Mouse (Mus musculus) heart, embryonic 14.5 days (tissue): ENCODE measurements around the gene Ncam1. TPM values are rescaled to one million over a fixed set of nuclear protein-coding genes. Genes with fewer than 3 reads are reported as not detected.

Experiments
- ATAC-seq: fragments of 200-750 bp; cut with Nextera tagmentation; 2 replicates; pipeline ENCODE4 v1.8.0; 2017; ENCODE audit warnings: low read depth, moderate TSS enrichment; ENCODE audit not compliant: insufficient number of reproducible peaks, insufficient read depth, low FRiP score
- H3K27ac ChIP-seq, 2 experiments: fragments of 200-500 bp in 1 of 2; fragments of 300-500 bp in 1 of 2; sonication (generic) in 1 of 2; replicated peaks in 1 of 2; 2 replicates each; pipeline ENCODE4 v1.5.1; 2012 to 2014; ENCODE audit warnings: low read depth in 2 of 2, low read length in 2 of 2, control low read depth in 1 of 2, mild to moderate bottlenecking in 1 of 2, mixed read lengths in 1 of 2; ENCODE audit not compliant: control insufficient read depth in 1 of 2, insufficient read depth in 1 of 2
- H3K27me3 ChIP-seq: fragments of 300-500 bp; sonication (generic); 2 replicates; pipeline ENCODE4 v1.6.1; 2014; ENCODE audit warnings: mild to moderate bottlenecking, low read length, control low read depth; ENCODE audit not compliant: control insufficient read depth, insufficient read depth
- H3K36me3 ChIP-seq: fragments of 300-500 bp; sonication (generic); 2 replicates; pipeline ENCODE4 v1.6.1; 2014; ENCODE audit warnings: mild to moderate bottlenecking, control low read depth, low read length, mixed read lengths; ENCODE audit not compliant: control insufficient read depth, insufficient read depth
- H3K4me1 ChIP-seq, 2 experiments: fragments of 200-500 bp in 1 of 2; fragments of 300-500 bp in 1 of 2; sonication (generic) in 1 of 2; 2 replicates each; pipeline ENCODE4 v1.6.1; 2012 to 2014; ENCODE audit warnings: low read length in 2 of 2, control low read depth in 1 of 2, mixed read lengths in 1 of 2; ENCODE audit not compliant: control insufficient read depth in 2 of 2, insufficient read depth in 2 of 2
- H3K4me2 ChIP-seq: fragments of 300-500 bp; sonication (generic); 2 replicates; pipeline ENCODE4 v1.6.1; 2014; ENCODE audit warnings: mild to moderate bottlenecking, low read length
- H3K4me3 ChIP-seq, 2 experiments: fragments of 200-500 bp in 1 of 2; fragments of 300-500 bp in 1 of 2; sonication (generic) in 1 of 2; 2 replicates each; pipeline ENCODE4 v1.5.1; 2012 to 2014; ENCODE audit warnings: low read length in 2 of 2, mild to moderate bottlenecking in 2 of 2, control low read depth in 1 of 2, low read depth in 1 of 2, moderate library complexity in 1 of 2; ENCODE audit not compliant: control insufficient read depth in 1 of 2, insufficient read depth in 1 of 2
- H3K9ac ChIP-seq: fragments of 300-500 bp; sonication (generic); 2 replicates; pipeline ENCODE4 v1.6.1; 2014; ENCODE audit warnings: mild to moderate bottlenecking, low read length
- H3K9me3 ChIP-seq: fragments of 300-500 bp; sonication (generic); 2 replicates; pipeline ENCODE4 v1.6.1; 2016; ENCODE audit warnings: low read length, control low read depth; ENCODE audit not compliant: control insufficient read depth
- WGBS: fragments of 180-500 bp; shearing (Covaris S2); extraction: QIAGEN DNeasy Blood & Tissue Kit; methylation state at CpG from one replicate; pipeline ENCODE4 v1.1.7; 2014; 5-methylcytosine and 5-hydroxymethylcytosine counted together
- polyA plus RNA-seq: library from polyadenylated mRNA; unstranded; fragments of >200 nt; fragmentation: Nextera tagmentation; extraction: Ambion mirVana; gene quantifications from 2 replicates; pipeline ENCODE4 v1.2.1, GENCODE M21; 2014

Ncam1 gene
- 104 and 117 TPM in 2 replicates for polyA plus RNA-seq

DNA sequence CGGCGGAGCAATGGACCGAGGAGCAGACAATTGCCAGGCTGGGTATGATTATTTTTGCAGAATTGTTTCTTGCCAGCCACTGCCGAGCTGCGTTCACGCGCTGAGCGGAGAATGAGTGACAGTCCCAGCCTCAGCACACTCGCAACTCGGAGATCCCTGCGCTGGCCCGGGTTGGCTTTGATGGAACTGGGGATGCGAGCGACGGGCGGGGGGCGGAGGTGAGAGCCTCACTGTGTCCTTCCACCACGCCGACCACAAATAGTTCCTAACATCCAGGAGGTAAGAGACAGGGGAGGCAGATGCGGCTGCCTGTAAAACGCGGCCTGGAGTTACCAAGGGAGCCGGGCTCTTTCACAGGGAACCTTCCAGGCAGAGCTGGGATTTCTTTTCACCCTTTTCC is at the start of gene Ncam1:
Gene Ncam1 (minus strand): TSS at position 120 of the 400 bp plus-strand sequence.
- peak within 1 kb of the TSS; percentile 76 to 82 for H3K4me3 ChIP-seq
- H3K9me3 ChIP-seq, result no peaks in the 10 kb centered on the region
- peak within 1 kb of the TSS; percentile 92 for H3K4me2 ChIP-seq
- peaks cover 4 to 37% of the 10 kb centered on the region in 2 experiments for H3K4me1 ChIP-seq
- H3K36me3 ChIP-seq, result no peaks in the 10 kb centered on the region
- H3K27me3 ChIP-seq, result no peaks in the 10 kb centered on the region
- ATAC-seq, result peak; percentile 75
- peak within 1 kb of the TSS; percentile 58 to 82 for H3K27ac ChIP-seq
- peak within 1 kb of the TSS; percentile 86 for H3K9ac ChIP-seq
- WGBS, result under 1% methylated on average over 23 of the region's 23 CpGs

DNA sequence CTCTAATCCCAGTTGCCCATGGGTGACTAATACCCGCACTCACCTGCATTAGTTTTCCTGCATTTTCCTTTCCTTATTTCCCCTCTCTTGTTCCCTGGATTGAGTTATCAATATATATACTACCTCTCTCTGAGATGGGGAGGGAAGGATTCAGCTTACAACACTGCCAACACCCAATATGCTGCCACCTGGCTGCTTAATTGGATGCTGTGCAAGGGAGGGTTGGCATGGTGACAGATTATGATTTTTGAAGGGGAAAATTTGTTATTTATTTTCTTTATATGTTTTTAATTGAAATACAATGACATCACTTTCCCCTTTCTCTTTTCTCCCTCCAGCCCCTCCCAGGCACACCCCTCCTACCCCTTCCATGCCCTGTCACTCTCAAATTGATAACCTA is 35.3 kb upstream of the Ncam1 start:
- H3K9me3 ChIP-seq, result no peaks in the 10 kb centered on the region
- WGBS, result 96% methylated on average over 1 of the region's 1 CpGs
- H3K36me3 ChIP-seq, result no peaks in the 10 kb centered on the region
- no peak overlapping the region for H3K4me3 ChIP-seq
- H3K4me1 ChIP-seq, result no peaks in the 10 kb centered on the region
- H3K9ac ChIP-seq, result no peak overlapping the region
- H3K27ac ChIP-seq, result no peak overlapping the region
- H3K27me3 ChIP-seq, result no peaks in the 10 kb centered on the region
- ATAC-seq, result no peak
- no peak overlapping the region for H3K4me2 ChIP-seq

DNA sequence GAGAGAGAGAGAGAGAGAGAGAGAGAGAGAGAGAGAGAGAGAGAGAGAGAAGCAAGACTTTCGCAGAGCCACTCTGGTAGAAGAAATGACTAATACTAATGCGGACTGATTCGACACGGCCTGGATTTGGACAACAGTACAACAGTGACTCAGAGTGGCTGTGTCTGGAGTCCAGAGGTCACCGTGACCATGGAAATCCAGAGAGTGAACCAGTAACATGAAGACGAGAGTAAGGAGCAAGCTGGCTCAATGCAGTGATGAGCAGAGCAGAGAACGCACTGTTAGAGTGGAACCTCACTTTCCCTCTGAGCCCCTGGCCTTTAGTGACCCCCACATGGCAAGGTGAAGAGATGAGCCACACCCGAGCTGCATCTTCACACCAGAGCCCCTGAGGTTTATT is 28.9 kb upstream of the Ncam1 start:
- H3K27ac ChIP-seq, result no peak overlapping the region
- no peaks in the 10 kb centered on the region for H3K36me3 ChIP-seq
- H3K4me1 ChIP-seq, result no peaks in the 10 kb centered on the region
- 92% methylated on average over 8 of the region's 8 CpGs for WGBS
- no peaks in the 10 kb centered on the region for H3K9me3 ChIP-seq
- no peaks in the 10 kb centered on the region for H3K27me3 ChIP-seq
- H3K4me2 ChIP-seq, result no peak overlapping the region
- H3K9ac ChIP-seq, result no peak overlapping the region
- no peak for ATAC-seq
- no peak overlapping the region for H3K4me3 ChIP-seq

DNA sequence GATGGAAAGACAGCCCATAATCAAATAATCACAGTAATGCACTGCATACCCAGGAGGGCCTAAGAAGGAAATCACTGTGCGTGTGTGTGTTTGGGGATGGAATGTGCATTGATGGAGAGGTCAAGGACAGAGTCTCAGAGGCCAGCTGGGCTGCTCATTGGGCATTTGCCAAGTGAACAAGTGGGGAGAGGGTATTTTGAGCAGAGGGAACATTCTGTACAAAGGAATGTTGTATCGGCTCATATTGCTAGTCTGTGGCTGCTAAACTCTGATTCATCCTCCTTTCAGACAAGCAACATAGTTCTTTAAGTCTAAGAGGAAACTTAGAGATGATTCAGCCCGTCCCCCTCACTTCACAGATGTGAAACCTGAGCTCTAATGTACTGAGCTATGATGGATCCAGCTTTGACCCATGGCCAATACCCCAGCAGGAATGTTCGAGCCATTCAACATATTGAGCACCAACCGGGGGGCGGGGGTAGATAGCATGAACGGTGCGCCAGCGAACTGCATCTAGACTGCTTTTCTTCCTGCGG is 17.5 kb upstream of the Ncam1 start:
- H3K9ac ChIP-seq, result no peak overlapping the region
- no peaks in the 10 kb centered on the region for H3K36me3 ChIP-seq
- H3K4me2 ChIP-seq, result peak overlapping the region; percentile 35; the same call in 1 of the 2 replicates
- H3K4me3 ChIP-seq, result no peak overlapping the region
- no peaks in the 10 kb centered on the region for H3K27me3 ChIP-seq
- peak; percentile 83 for ATAC-seq
- peaks cover 9 to 12% of the 10 kb centered on the region in 2 experiments for H3K4me1 ChIP-seq
- no peaks in the 10 kb centered on the region for H3K9me3 ChIP-seq
- H3K27ac ChIP-seq, result peak overlapping the region; percentile 90 to 92
- WGBS, result 37% methylated on average over 10 of the region's 10 CpGs

DNA sequence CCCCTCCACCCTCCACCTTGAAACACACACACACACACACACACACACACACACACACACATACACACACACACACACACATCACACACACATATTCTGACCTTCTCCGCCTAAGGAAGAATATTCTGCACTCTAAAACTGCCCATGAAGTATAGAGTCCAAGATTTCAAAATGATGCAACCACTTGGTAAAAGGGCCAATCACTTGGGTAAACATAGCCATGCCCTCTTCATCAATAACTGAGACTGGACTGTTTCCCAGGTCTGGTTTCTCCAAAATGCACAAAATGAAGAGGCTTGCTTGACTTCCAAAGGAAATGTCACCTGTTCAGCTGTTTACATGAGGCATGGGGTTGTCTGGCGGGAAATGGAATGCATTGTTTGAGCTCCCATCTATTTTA is 15.7 kb upstream of the Ncam1 start:
- H3K27me3 ChIP-seq, result no peaks in the 10 kb centered on the region
- no peaks in the 10 kb centered on the region for H3K9me3 ChIP-seq
- no peak overlapping the region; a peak in 1 of 4 replicates for H3K27ac ChIP-seq
- no peak overlapping the region for H3K9ac ChIP-seq
- 70% methylated on average over 2 of the region's 2 CpGs for WGBS
- no peak overlapping the region for H3K4me3 ChIP-seq
- peaks cover 9 to 12% of the 10 kb centered on the region in 2 experiments for H3K4me1 ChIP-seq
- H3K4me2 ChIP-seq, result no peak overlapping the region
- no peak for ATAC-seq
- H3K36me3 ChIP-seq, result no peaks in the 10 kb centered on the region

DNA sequence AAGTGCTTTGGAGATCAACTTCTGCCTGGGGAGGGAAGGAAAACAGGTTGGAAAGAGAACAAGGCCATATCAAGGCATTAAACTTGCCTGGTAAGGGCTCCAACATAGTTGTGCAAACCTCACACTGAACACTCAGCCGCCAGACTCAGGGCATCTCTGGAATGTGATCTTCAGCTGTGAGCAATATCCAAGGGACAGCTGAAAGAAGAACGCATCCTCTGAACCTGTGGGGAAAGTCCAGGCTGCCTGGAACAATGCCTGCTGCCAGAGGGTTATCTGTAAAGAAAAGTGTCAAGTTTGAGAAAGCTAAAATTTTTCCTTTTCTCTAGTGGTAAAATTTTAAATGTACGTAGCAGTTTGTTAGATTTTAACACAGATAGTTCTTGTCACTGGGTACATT is 4.5 kb upstream of the Ncam1 start:
- H3K4me1 ChIP-seq, result peaks cover 0 to 25% of the 10 kb centered on the region in 2 experiments; a peak in 3 of 4 replicates
- 40% methylated on average over 3 of the region's 3 CpGs for WGBS
- no peak overlapping the region for H3K4me2 ChIP-seq
- no peak overlapping the region for H3K4me3 ChIP-seq
- no peaks in the 10 kb centered on the region for H3K36me3 ChIP-seq
- no peak overlapping the region for H3K27ac ChIP-seq
- H3K27me3 ChIP-seq, result no peaks in the 10 kb centered on the region
- H3K9ac ChIP-seq, result no peak overlapping the region
- ATAC-seq, result no peak
- no peaks in the 10 kb centered on the region for H3K9me3 ChIP-seq

DNA sequence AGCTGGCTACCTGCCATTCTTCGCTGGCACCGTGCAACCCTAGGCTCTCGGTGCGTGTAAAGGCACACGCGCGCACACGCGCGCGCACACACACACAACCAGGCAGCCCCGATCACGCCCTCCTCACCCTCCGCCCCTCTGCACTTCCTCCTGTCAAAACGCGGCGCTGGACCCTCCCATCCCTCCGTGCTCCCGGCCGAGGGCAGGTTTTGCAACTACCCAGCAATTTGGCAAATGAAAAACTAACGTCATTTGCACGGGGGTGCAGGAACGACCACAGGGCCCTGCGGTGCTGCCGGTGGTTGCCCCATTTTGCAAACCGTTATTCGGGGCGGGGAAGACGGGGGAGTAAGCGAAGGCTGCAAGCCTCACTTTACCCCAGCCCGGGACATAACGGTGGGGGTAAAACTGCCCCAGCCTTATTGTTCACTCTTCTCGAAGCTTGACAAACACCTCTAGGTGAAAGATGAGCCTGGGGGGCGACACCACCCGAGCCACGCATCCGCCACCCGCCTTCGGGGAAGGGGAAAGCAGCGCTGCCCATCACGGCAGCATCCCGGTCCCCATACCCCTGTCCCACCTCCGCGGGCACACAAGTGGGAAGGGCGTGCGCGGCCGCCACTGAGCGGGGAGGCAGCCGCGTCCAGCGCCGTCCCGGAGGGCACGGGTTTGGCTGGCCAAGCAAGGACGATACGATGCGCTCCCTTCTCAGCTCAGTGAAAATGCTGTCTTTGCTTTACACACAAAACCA is 729 bp downstream of the Ncam1 start:
- H3K27me3 ChIP-seq, result no peaks in the 10 kb centered on the region
- H3K9me3 ChIP-seq, result no peaks in the 10 kb centered on the region
- peak overlapping the region; percentile 76 to 82 for H3K4me3 ChIP-seq
- ATAC-seq, result peak; percentile 64
- H3K4me1 ChIP-seq, result peaks cover 4 to 34% of the 10 kb centered on the region in 2 experiments
- H3K4me2 ChIP-seq, result peak overlapping the region; percentile 92
- H3K9ac ChIP-seq, result peak overlapping the region; percentile 86
- H3K27ac ChIP-seq, result peak overlapping the region; percentile 58 to 82
- WGBS, result under 1% methylated on average over 54 of the region's 58 CpGs
- no peaks in the 10 kb centered on the region for H3K36me3 ChIP-seq
